Mouse (Mus musculus): ENCODE measurements around the gene Fcgrt.

- TF ChIP-seq CTCF (conservative IDR thresholded peaks at IDR 0.05; ENCODE audit: insufficient read depth, insufficient read length, low read depth, low read length) (no peak), POLR2A (IDR thresholded peaks at IDR 0.05; ENCODE audit: low read depth, low read length) (no peak)
These were observed 27.1 kb downstream of the Fcgrt start for GRCm38 (mm10) chr7:45076501-45076900.

Measured in kidney, adult 2 months (tissue).